Mouse (Mus musculus) CD4-positive, CD25-positive, alpha-beta regulatory T cell, adult 2 months (primary cell): ENCODE measurements around the gene Ddx49.

Source experiments
- DNase-seq: peaks from one replicate; pipeline ENCODE4 v3.0.0-alpha.2; 2012; ENCODE audit warnings: low read depth, low spot score

The Ddx49 gene

GRCm38 (mm10) chr8:70267674-70268073, 34.6 kb downstream of the Ddx49 start:
- no peak for DNase-seq

- no peak for DNase-seq
These were observed 43.2 kb downstream of the Ddx49 start for GRCm38 (mm10) chr8:70259043-70259442.

GRCm38 (mm10) chr8:70258600-70258999, 43.7 kb downstream of the Ddx49 start:
- DNase-seq: no peak

- no peak for DNase-seq
These were observed 44.8 kb downstream of the Ddx49 start for GRCm38 (mm10) chr8:70257456-70257855.

DNA sequence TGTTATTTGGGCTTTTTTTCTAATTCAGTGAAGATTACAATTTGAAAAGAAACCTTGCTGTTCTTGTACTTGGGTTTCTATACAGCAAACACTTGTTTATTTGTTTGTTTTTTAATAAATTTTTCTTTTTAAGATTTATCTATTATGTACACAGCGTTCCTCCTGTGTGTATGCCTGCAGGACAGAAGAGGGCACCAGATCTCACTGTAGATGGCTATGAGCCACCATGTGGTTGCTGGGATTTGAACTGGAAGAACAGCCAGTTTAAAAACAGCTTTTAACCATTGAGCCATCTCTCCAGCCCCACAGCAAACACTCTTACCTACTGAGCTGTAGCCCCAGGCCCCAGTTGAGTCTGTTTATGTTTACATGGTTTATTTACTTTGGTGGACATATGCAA, 47.7 kb downstream of the Ddx49 start:
- no peak for DNase-seq

GRCm38 (mm10) chr8:70247841-70248240, 54.4 kb downstream of the Ddx49 start:
- DNase-seq: no peak

DNA sequence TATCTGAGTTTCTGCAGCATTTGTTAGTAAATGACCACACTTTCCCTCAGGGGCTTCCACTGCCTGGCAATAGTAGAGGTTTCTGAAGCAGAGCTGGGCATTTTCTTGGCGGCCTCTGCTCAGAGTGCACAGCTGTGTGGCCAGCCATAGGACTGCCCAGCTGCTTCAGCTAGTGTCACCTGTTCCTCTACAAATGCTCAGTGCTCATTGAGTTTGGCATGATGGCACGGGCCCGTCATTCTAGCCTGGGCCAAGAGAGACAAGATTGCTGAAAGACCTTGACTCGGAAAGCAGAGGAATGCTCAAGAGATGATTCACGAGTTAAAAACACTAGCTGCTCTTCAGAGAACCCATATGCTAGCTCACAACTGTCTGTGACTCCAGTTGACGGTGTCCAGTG, 55.7 kb downstream of the Ddx49 start:
- no peak for DNase-seq
